Mouse (Mus musculus): ENCODE measurements at regions not wholly inside any gene's neighbourhood (a gene's known extent, or its start where the extent isn't known, plus 50 kb on each side); places are given as distances from the start of the nearest gene placed in this dataset.

DNA sequence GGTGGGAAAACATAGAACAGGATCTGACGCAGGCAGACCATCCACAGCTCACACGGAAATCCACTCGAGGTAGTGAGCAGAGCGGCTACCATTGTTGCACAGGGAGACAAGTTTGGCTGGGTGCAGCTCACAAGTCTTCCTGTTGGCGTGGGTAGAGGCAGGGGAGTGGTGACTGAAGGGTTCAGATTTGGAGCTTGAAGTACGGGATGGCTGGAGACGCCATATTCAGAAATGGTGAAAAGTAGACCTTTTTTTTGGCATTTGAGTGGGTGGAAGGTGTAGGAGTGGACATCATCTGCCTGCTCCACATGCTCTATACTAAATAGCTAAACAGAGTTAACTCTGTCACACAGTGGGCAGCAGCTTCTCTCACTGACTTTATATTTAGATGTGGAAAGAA is 254.3 kb downstream of the Gm19410 start:
- Histone ChIP-seq H3K4me2 (ENCODE audit: low read length) (no peak overlapping the region), H3K9ac (replicated peaks; ENCODE audit: low read depth, low read length) (no peak overlapping the region), H3K9me3 (ENCODE audit: control insufficient read depth, low read length) (no peaks in the 10 kb centered on the region), H3K4me3 (replicated peaks; ENCODE audit: low read length) (no peak overlapping the region), H3K36me3 (ENCODE audit: control insufficient read depth, insufficient read depth) (no peaks in the 10 kb centered on the region), H3K27me3 (replicated peaks; ENCODE audit: control insufficient read depth, insufficient read depth, low read length) (no peaks in the 10 kb centered on the region), H3K27ac (ENCODE audit: low read length) (no peak overlapping the region), H3K4me1 (replicated peaks; ENCODE audit: control insufficient read depth, insufficient read depth, low read length) (peaks cover 26% of the 10 kb centered on the region)
- no peak for ATAC-seq
- WGBS = 92% methylated on average over 7 of the region's 7 CpGs

GRCm38 (mm10) chr8:36027586-36027985 is 262.0 kb downstream of the Gm19410 start:
- 68% methylated on average over 11 of the region's 11 CpGs for WGBS
- no peaks in the 10 kb centered on the region for H3K36me3 ChIP-seq (ENCODE audit: control insufficient read depth, insufficient read depth)
- no peak overlapping the region for H3K9ac ChIP-seq (replicated peaks; ENCODE audit: low read depth, low read length)
- H3K4me2 ChIP-seq (ENCODE audit: low read length) = no peak overlapping the region
- no peak overlapping the region for H3K27ac ChIP-seq (ENCODE audit: low read length)
- H3K27me3 ChIP-seq (replicated peaks; ENCODE audit: control insufficient read depth, insufficient read depth, low read length) = no peaks in the 10 kb centered on the region
- no peak for ATAC-seq
- H3K9me3 ChIP-seq (ENCODE audit: control insufficient read depth, low read length) = no peaks in the 10 kb centered on the region
- H3K4me3 ChIP-seq (replicated peaks; ENCODE audit: low read length) = no peak overlapping the region
- H3K4me1 ChIP-seq (replicated peaks; ENCODE audit: control insufficient read depth, insufficient read depth, low read length) = no peaks in the 10 kb centered on the region

DNA sequence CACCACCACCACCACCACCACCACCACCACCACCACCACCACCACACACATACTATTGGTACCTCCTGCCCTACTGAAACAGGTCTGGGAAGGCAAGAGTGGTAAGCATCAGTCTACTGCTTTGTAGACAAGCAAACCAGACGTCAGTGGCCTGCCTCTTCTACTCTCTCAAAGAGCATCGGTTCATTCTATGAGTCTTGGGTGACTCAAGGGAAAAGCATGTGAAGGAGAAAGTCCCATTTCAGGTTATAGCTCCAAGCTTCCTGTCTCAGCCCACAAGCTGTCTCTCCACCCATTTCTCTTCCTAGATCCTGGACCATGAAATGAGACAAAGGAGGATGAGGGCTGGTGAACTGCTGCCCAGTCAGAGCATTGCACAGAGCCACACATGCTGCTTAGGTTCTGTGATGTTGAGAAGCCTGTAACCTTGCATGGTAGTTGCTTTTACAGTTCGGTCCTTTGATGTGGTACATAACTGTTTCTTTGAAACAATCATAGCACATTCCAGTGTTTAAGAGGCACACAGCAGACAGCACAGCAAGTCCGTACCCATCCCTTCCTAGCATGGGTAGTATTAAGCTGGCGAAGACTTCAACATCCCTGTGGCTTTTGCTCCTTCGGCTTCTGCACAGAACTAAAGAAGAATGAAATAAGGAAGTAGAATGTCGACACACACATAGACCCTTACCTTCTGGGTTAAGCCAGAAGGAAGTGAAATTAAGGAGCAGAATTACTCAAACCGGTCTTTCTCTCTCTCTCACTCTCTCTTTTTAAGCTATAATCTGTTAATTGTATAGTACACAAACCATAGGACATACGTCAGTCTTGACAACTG is 262.7 kb downstream of the Gm19410 start:
- H3K9me3 ChIP-seq (ENCODE audit: control insufficient read depth, low read length) = no peaks in the 10 kb centered on the region
- no peaks in the 10 kb centered on the region for H3K27me3 ChIP-seq (replicated peaks; ENCODE audit: control insufficient read depth, insufficient read depth, low read length)
- no peak for ATAC-seq
- no peak overlapping the region for H3K9ac ChIP-seq (replicated peaks; ENCODE audit: low read depth, low read length)
- H3K4me1 ChIP-seq (replicated peaks; ENCODE audit: control insufficient read depth, insufficient read depth, low read length) = no peaks in the 10 kb centered on the region
- H3K36me3 ChIP-seq (ENCODE audit: control insufficient read depth, insufficient read depth) = no peaks in the 10 kb centered on the region
- WGBS = 89% methylated on average over 9 of the region's 9 CpGs
- no peak overlapping the region for H3K4me3 ChIP-seq (replicated peaks; ENCODE audit: low read length)
- no peak overlapping the region for H3K27ac ChIP-seq (ENCODE audit: low read length)
- H3K4me2 ChIP-seq (ENCODE audit: low read length) = no peak overlapping the region

- WGBS = 94% methylated on average over 2 of the region's 2 CpGs
- Histone ChIP-seq H3K9me3 (ENCODE audit: control insufficient read depth, low read length) (no peaks in the 10 kb centered on the region), H3K36me3 (ENCODE audit: control insufficient read depth, insufficient read depth) (no peaks in the 10 kb centered on the region), H3K4me1 (replicated peaks; ENCODE audit: control insufficient read depth, insufficient read depth, low read length) (no peaks in the 10 kb centered on the region), H3K4me3 (replicated peaks; ENCODE audit: low read length) (no peak overlapping the region), H3K27me3 (replicated peaks; ENCODE audit: control insufficient read depth, insufficient read depth, low read length) (no peaks in the 10 kb centered on the region), H3K27ac (ENCODE audit: low read length) (no peak overlapping the region), H3K4me2 (ENCODE audit: low read length) (no peak overlapping the region), H3K9ac (replicated peaks; ENCODE audit: low read depth, low read length) (no peak overlapping the region)
- no peak for ATAC-seq
Observed at GRCm38 (mm10) chr8:36029445-36029844, 263.9 kb downstream of the Gm19410 start.

DNA sequence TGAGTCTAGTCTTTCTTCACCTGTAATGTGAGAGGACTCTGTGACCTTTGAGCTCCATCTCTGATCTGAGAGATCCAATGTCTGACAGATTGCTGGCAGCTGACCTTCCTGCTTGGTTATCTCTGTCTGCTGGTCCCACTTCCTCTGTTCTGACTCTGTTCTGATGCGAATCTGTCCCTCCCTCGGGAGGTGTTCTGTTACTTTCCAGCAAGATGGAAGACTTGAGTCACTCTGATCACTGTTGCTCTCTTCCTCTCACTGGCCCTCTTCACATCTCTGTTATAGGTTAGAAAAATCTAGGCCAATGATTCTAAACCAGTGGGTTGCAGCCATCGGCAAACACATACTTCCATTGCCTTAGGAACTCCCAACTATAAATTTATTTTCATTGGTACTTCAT is 264.6 kb downstream of the Gm19410 start:
- H3K4me3 ChIP-seq (replicated peaks; ENCODE audit: low read length) = no peak overlapping the region
- H3K9me3 ChIP-seq (ENCODE audit: control insufficient read depth, low read length) = no peaks in the 10 kb centered on the region
- 88% methylated on average over 3 of the region's 3 CpGs for WGBS
- H3K27me3 ChIP-seq (replicated peaks; ENCODE audit: control insufficient read depth, insufficient read depth, low read length) = no peaks in the 10 kb centered on the region
- H3K4me2 ChIP-seq (ENCODE audit: low read length) = no peak overlapping the region
- ATAC-seq = no peak
- H3K27ac ChIP-seq (ENCODE audit: low read length) = no peak overlapping the region
- no peak overlapping the region for H3K9ac ChIP-seq (replicated peaks; ENCODE audit: low read depth, low read length)
- no peaks in the 10 kb centered on the region for H3K36me3 ChIP-seq (ENCODE audit: control insufficient read depth, insufficient read depth)
- H3K4me1 ChIP-seq (replicated peaks; ENCODE audit: control insufficient read depth, insufficient read depth, low read length) = no peaks in the 10 kb centered on the region

DNA sequence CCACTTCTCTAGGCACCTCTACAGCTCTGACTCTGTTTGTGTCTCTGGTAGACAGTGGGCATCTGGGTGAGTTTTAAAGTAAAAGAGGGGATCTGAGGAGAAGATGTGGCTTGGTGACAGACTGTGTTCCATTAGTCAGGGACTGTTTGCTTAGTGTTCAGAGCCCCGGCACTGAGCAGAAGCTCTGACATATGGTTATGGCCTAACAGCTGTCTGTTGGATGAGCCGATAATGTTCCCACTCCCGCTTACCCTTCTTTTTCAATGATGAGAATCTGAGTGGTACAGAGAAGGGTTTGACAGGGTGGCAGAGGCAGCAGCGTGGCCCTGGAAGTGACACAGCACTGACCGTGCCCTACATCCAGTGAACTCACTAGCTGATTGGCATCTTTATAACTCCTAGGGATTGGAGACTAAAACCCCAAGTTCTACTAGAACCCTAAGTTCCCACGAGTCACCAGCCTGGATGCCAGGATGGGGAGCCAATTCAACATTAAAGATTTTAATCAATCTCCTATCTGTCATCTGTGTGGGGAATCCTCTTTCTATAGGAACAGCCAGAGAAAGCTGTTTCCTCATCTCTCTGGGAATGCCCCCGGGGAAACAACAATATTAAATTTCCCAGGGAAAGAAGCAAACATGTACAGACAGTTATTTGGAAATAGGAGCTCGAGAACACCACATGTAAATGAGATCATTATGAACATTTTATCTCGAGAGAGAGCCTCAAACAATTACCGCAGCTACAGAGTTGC is 266.6 kb downstream of the Gm19410 start:
- H3K4me1 ChIP-seq (replicated peaks; ENCODE audit: control insufficient read depth, insufficient read depth, low read length) = no peaks in the 10 kb centered on the region
- no peak overlapping the region for H3K27ac ChIP-seq (ENCODE audit: low read length)
- H3K36me3 ChIP-seq (ENCODE audit: control insufficient read depth, insufficient read depth) = no peaks in the 10 kb centered on the region
- 66% methylated on average over 10 of the region's 10 CpGs for WGBS
- no peaks in the 10 kb centered on the region for H3K9me3 ChIP-seq (ENCODE audit: control insufficient read depth, low read length)
- H3K9ac ChIP-seq (replicated peaks; ENCODE audit: low read depth, low read length) = no peak overlapping the region
- no peak overlapping the region for H3K4me2 ChIP-seq (ENCODE audit: low read length)
- peak; percentile 45; the same call in 1 of the 2 replicates for ATAC-seq
- H3K4me3 ChIP-seq (replicated peaks; ENCODE audit: low read length) = no peak overlapping the region
- no peaks in the 10 kb centered on the region for H3K27me3 ChIP-seq (replicated peaks; ENCODE audit: control insufficient read depth, insufficient read depth, low read length)

DNA sequence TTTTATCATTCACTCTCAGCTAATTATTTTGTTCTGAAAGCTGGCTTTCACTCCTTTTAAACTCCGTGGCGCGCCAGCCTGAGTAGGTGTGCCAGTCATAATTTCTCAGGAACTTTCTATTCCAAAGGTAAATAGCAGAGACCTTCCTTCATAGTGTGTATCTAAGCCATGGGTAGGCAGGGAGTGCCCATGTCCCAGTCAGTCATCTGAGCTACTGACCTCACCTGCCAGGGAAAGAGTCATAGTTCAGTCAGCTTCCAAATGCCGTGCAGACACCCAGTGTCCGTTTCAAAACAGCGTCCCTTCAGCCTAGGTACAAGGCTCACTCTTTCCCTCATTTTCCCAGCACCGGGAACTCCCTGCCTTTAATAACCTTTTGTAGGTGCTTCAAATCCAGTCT is 269.7 kb downstream of the Gm19410 start:
- no peaks in the 10 kb centered on the region for H3K4me1 ChIP-seq (replicated peaks; ENCODE audit: control insufficient read depth, insufficient read depth, low read length)

GRCm38 (mm10) chr8:36036271-36036670 is 270.7 kb downstream of the Gm19410 start:
- H3K4me1 ChIP-seq (replicated peaks; ENCODE audit: control insufficient read depth, insufficient read depth, low read length) = no peaks in the 10 kb centered on the region
- no peak overlapping the region for H3K4me2 ChIP-seq (ENCODE audit: low read length)
- H3K27me3 ChIP-seq (replicated peaks; ENCODE audit: control insufficient read depth, insufficient read depth, low read length) = no peaks in the 10 kb centered on the region
- ATAC-seq = no peak
- no peaks in the 10 kb centered on the region for H3K36me3 ChIP-seq (ENCODE audit: control insufficient read depth, insufficient read depth)
- WGBS = 81% methylated on average over 6 of the region's 6 CpGs
- peaks cover 3% of the 10 kb centered on the region; the same call in 1 of the 2 replicates for H3K9me3 ChIP-seq (ENCODE audit: control insufficient read depth, low read length)
- H3K4me3 ChIP-seq (replicated peaks; ENCODE audit: low read length) = no peak overlapping the region
- H3K9ac ChIP-seq (replicated peaks; ENCODE audit: low read depth, low read length) = no peak overlapping the region
- no peak overlapping the region for H3K27ac ChIP-seq (ENCODE audit: low read length)

More for the DNA sequence above, 269.7 kb downstream of the Gm19410 start:
- WGBS = 90% methylated on average over 7 of the region's 7 CpGs
- peaks cover 3% of the 10 kb centered on the region; the same call in 1 of the 2 replicates for H3K9me3 ChIP-seq (ENCODE audit: control insufficient read depth, low read length)
- no peak overlapping the region for H3K4me2 ChIP-seq (ENCODE audit: low read length)
- H3K9ac ChIP-seq (replicated peaks; ENCODE audit: low read depth, low read length) = no peak overlapping the region
- H3K27me3 ChIP-seq (replicated peaks; ENCODE audit: control insufficient read depth, insufficient read depth, low read length) = no peaks in the 10 kb centered on the region
- no peaks in the 10 kb centered on the region for H3K36me3 ChIP-seq (ENCODE audit: control insufficient read depth, insufficient read depth)
- ATAC-seq = no peak
- H3K27ac ChIP-seq (ENCODE audit: low read length) = no peak overlapping the region
- H3K4me3 ChIP-seq (replicated peaks; ENCODE audit: low read length) = no peak overlapping the region

GRCm38 (mm10) chr8:36041222-36041864 is 275.8 kb downstream of the Gm19410 start:
- Histone ChIP-seq H3K4me3 (replicated peaks; ENCODE audit: low read length) (no peak overlapping the region), H3K27ac (ENCODE audit: low read length) (no peak overlapping the region), H3K4me1 (replicated peaks; ENCODE audit: control insufficient read depth, insufficient read depth, low read length) (no peaks in the 10 kb centered on the region), H3K9ac (replicated peaks; ENCODE audit: low read depth, low read length) (no peak overlapping the region), H3K27me3 (replicated peaks; ENCODE audit: control insufficient read depth, insufficient read depth, low read length) (no peaks in the 10 kb centered on the region), H3K4me2 (ENCODE audit: low read length) (no peak overlapping the region), H3K36me3 (ENCODE audit: control insufficient read depth, insufficient read depth) (no peaks in the 10 kb centered on the region), H3K9me3 (ENCODE audit: control insufficient read depth, low read length) (peaks cover 3% of the 10 kb centered on the region; the same call in 1 of the 2 replicates)
- 78% methylated on average over 6 of the region's 6 CpGs for WGBS
- no peak for ATAC-seq

Data from forebrain, embryonic 16.5 days (tissue).